Mouse (Mus musculus): ENCODE results near the gene Zp3. TPM values are rescaled to one million over a fixed set of nuclear protein-coding genes. Genes with fewer than 3 reads are reported as not detected.

Zp3 gene
- 0.53 and 0.64 TPM in 2 replicates for polyA plus RNA-seq (2015; fragmentation: Nextera tagmentation; extraction: Ambion mirVana)

GRCm38 (mm10) chr5:135979904-135980303, at the start of gene Zp3:
Gene Zp3 (plus strand): TSS chr5:135980099.
- DNase-seq (ENCODE audit: low spot score): no peak

GRCm38 (mm10) chr5:135931526-135931925, 48.4 kb upstream of the Zp3 start:
- no peak for DNase-seq (ENCODE audit: low spot score)

GRCm38 (mm10) chr5:135932359-135932758, 47.5 kb upstream of the Zp3 start:
- no peak for DNase-seq (ENCODE audit: low spot score)

- no peak for DNase-seq (ENCODE audit: low spot score)
Measured at GRCm38 (mm10) chr5:135933222-135933899, 46.5 kb upstream of the Zp3 start.

GRCm38 (mm10) chr5:135933900-135934441, 45.9 kb upstream of the Zp3 start:
- no peak for DNase-seq (ENCODE audit: low spot score)

- peak; percentile 96 for DNase-seq (ENCODE audit: low spot score)
Measured at GRCm38 (mm10) chr5:135934481-135935175, 45.3 kb upstream of the Zp3 start, which contains the start of gene Ywhag. Gene Ywhag (minus strand): TSS chr5:135934616.

GRCm38 (mm10) chr5:135935176-135935523, 44.7 kb upstream of the Zp3 start:
- no peak for DNase-seq (ENCODE audit: low spot score)

GRCm38 (mm10) chr5:135935641-135936190, 44.2 kb upstream of the Zp3 start:
- no peak for DNase-seq (ENCODE audit: low spot score)

GRCm38 (mm10) chr5:135940587-135940986, 39.3 kb upstream of the Zp3 start:
- no peak for DNase-seq (ENCODE audit: low spot score)

GRCm38 (mm10) chr5:135942710-135943109, 37.2 kb upstream of the Zp3 start:
- no peak for DNase-seq (ENCODE audit: low spot score)

GRCm38 (mm10) chr5:135945916-135946408, 33.9 kb upstream of the Zp3 start:
- DNase-seq (ENCODE audit: low spot score): no peak

GRCm38 (mm10) chr5:135946621-135947020, 33.3 kb upstream of the Zp3 start:
- DNase-seq (ENCODE audit: low spot score): no peak

GRCm38 (mm10) chr5:135950710-135951412, 29.0 kb upstream of the Zp3 start:
- no peak for DNase-seq (ENCODE audit: low spot score)

GRCm38 (mm10) chr5:135951660-135952059, 28.2 kb upstream of the Zp3 start:
- no peak for DNase-seq (ENCODE audit: low spot score)

GRCm38 (mm10) chr5:135952830-135953229, 27.1 kb upstream of the Zp3 start:
- no peak for DNase-seq (ENCODE audit: low spot score)

GRCm38 (mm10) chr5:135956300-135957206, 23.3 kb upstream of the Zp3 start:
- no peak for DNase-seq (ENCODE audit: low spot score)

- peak; percentile 98 for DNase-seq (ENCODE audit: low spot score)
Measured at GRCm38 (mm10) chr5:135957207-135957974, 22.5 kb upstream of the Zp3 start.

- DNase-seq (ENCODE audit: low spot score): no peak
Measured at GRCm38 (mm10) chr5:135958367-135958766, 21.5 kb upstream of the Zp3 start.

- no peak for DNase-seq (ENCODE audit: low spot score)
Measured at GRCm38 (mm10) chr5:135959911-135960310, 20.0 kb upstream of the Zp3 start.

Measured in thymus, postnatal 0 days (tissue).